Mouse (Mus musculus) midbrain, embryonic 10.5 days (tissue): ENCODE measurements around the gene Dmrt3. TPM values are rescaled to one million over a fixed set of nuclear protein-coding genes. Genes with fewer than 3 reads are reported as not detected.

Experiments
- DNase-seq: peaks from one replicate; pipeline ENCODE4 v3.0.0-alpha.2; 2017; ENCODE audit warnings: low spot score
- H3K27ac ChIP-seq: fragments of 300-500 bp; sonication (generic); replicated peaks from 2 replicates; pipeline ENCODE4 v1.5.1; 2016; ENCODE audit warnings: mild to moderate bottlenecking
- H3K27me3 ChIP-seq: fragments of 300-500 bp; sonication (generic); 2 replicates; pipeline ENCODE4 v1.6.1; 2016; ENCODE audit warnings: low read depth, mild to moderate bottlenecking; ENCODE audit not compliant: poor library complexity, severe bottlenecking
- H3K36me3 ChIP-seq: fragments of 300-500 bp; sonication (generic); 2 replicates; pipeline ENCODE4 v1.6.1; 2016; ENCODE audit warnings: mild to moderate bottlenecking, moderate library complexity
- H3K4me1 ChIP-seq: fragments of 300-500 bp; sonication (generic); 2 replicates; pipeline ENCODE4 v1.6.1; 2016
- H3K4me3 ChIP-seq: fragments of 300-500 bp; sonication (generic); 2 replicates; pipeline ENCODE4 v1.5.1; 2016; ENCODE audit warnings: mild to moderate bottlenecking, moderate library complexity
- H3K9me3 ChIP-seq: fragments of 300-500 bp; sonication (generic); replicated peaks from 2 replicates; pipeline ENCODE4 v1.6.1; 2016; ENCODE audit warnings: mild to moderate bottlenecking
- WGBS: fragments of 180-500 bp; shearing (Covaris S2); methylation state at CpG from one replicate; pipeline ENCODE4 v1.1.7; 2016; 5-methylcytosine and 5-hydroxymethylcytosine counted together
- polyA plus RNA-seq: library from polyadenylated mRNA; unstranded; fragments of >200 nt; fragmentation: Nextera tagmentation; extraction: Ambion mirVana; gene quantifications from 2 replicates; pipeline ENCODE4 v1.2.1, GENCODE M21; 2016

The Dmrt3 gene
- 0.39 and 2.1 TPM in 2 replicates for polyA plus RNA-seq

- DNase-seq, result peak; percentile 64
- under 1% methylated on average over 29 of the region's 29 CpGs for WGBS
- no peaks in the 10 kb centered on the region for H3K9me3 ChIP-seq
- peaks cover 71% of the 10 kb centered on the region for H3K4me1 ChIP-seq
- H3K4me3 ChIP-seq, result peak within 1 kb of the TSS; percentile 57
- H3K27me3 ChIP-seq, result peaks cover 100% of the 10 kb centered on the region
- H3K27ac ChIP-seq, result peak within 1 kb of the TSS; percentile 65
- H3K36me3 ChIP-seq, result no peaks in the 10 kb centered on the region
Measured at GRCm38 (mm10) chr19:25610015-25610410, at the start of gene Dmrt3. TSS of gene Dmrt3 (plus strand) at chr19:25610301.

DNA sequence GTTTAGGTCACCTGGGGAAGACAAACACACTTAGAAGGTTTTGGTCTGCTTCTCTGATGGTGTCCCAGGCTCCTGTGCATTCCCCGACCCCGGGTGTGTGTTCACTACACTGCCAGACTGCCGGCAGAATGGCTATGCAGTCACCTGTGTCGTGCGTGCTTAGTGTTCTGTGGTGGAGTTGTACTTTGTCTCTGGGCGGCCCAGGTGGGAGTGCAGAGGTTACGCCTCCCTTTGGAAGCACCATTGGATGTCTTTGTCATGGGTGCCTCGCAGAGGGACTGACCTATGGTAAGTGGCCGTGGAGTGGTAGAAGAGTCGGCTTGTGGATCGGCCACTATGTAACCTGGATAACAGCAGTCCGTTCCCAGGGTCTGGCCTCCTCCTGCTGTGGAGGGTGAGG lies 45.7 kb upstream of the Dmrt3 start:
- H3K9me3 ChIP-seq, result peaks cover 10% of the 10 kb centered on the region; the same call in 1 of the 2 replicates
- 82% methylated on average over 12 of the region's 12 CpGs for WGBS
- H3K36me3 ChIP-seq, result no peaks in the 10 kb centered on the region
- H3K4me3 ChIP-seq, result no peak overlapping the region
- no peak for DNase-seq
- H3K27me3 ChIP-seq, result peaks cover 15% of the 10 kb centered on the region
- no peaks in the 10 kb centered on the region for H3K4me1 ChIP-seq
- no peak overlapping the region for H3K27ac ChIP-seq

- no peak overlapping the region for H3K27ac ChIP-seq
- DNase-seq, result no peak
- 87% methylated on average over 7 of the region's 7 CpGs for WGBS
- H3K4me3 ChIP-seq, result no peak overlapping the region
- peaks cover 54% of the 10 kb centered on the region for H3K27me3 ChIP-seq
- H3K4me1 ChIP-seq, result peaks cover 5% of the 10 kb centered on the region
- H3K36me3 ChIP-seq, result no peaks in the 10 kb centered on the region
- no peaks in the 10 kb centered on the region for H3K9me3 ChIP-seq
Measured at GRCm38 (mm10) chr19:25569778-25570177, 40.3 kb upstream of the Dmrt3 start.

GRCm38 (mm10) chr19:25574431-25574830 lies 35.7 kb upstream of the Dmrt3 start:
- Histone ChIP-seq H3K9me3 (no peaks in the 10 kb centered on the region), H3K4me1 (peaks cover 21% of the 10 kb centered on the region), H3K36me3 (no peaks in the 10 kb centered on the region), H3K27ac (no peak overlapping the region), H3K27me3 (peaks cover 72% of the 10 kb centered on the region), H3K4me3 (no peak overlapping the region)
- no peak for DNase-seq
- 58% methylated on average over 10 of the region's 10 CpGs for WGBS

- Histone ChIP-seq H3K27ac (0 out of 2 replicates have a peak overlapping the region, but pooled peaks have one; percentile 38), H3K4me3 (peak overlapping the region; percentile 12; the same call in 1 of the 2 replicates)
Measured at GRCm38 (mm10) chr19:25574981-25575814, 34.9 kb upstream of the Dmrt3 start.

GRCm38 (mm10) chr19:25578358-25578757 lies 31.7 kb upstream of the Dmrt3 start:
- 98% methylated on average over 2 of the region's 2 CpGs for WGBS
- no peak overlapping the region for H3K4me3 ChIP-seq
- peaks cover 21% of the 10 kb centered on the region for H3K4me1 ChIP-seq
- H3K9me3 ChIP-seq, result no peaks in the 10 kb centered on the region
- H3K27me3 ChIP-seq, result peaks cover 38% of the 10 kb centered on the region
- H3K36me3 ChIP-seq, result no peaks in the 10 kb centered on the region
- no peak overlapping the region for H3K27ac ChIP-seq
- no peak for DNase-seq

More at GRCm38 (mm10) chr19:25574981-25575814, 34.9 kb upstream of the Dmrt3 start:
- Histone ChIP-seq H3K27me3 (peaks cover 65% of the 10 kb centered on the region), H3K9me3 (no peaks in the 10 kb centered on the region), H3K36me3 (no peaks in the 10 kb centered on the region), H3K4me1 (peaks cover 21% of the 10 kb centered on the region)
- 19% methylated on average over 17 of the region's 17 CpGs for WGBS
- DNase-seq, result peak; percentile 20

DNA sequence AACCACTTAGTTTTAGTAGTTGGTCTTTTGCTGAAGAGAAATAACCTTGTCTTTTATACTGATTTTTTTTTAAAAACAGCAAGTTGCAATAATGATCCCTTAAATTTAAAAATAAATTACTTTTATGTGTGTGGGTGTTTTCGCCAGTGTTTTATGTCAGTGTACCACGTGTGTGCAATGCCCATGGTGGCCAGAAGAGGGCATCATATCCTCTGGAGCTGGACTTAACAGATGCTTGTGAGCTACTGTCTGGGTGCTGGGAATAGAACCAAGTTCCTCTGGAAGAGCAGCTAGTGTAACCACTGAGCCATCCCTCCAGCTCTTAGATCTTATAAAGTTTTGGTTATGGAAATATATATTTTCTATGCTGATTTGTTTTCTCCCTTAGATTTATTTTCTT lies 30.7 kb upstream of the Dmrt3 start:
- H3K27me3 ChIP-seq, result peaks cover 28% of the 10 kb centered on the region
- WGBS, result 92% methylated on average over 2 of the region's 2 CpGs
- DNase-seq, result no peak

GRCm38 (mm10) chr19:25597717-25598232 lies 12.3 kb upstream of the Dmrt3 start:
- 74% methylated on average over 3 of the region's 3 CpGs for WGBS
- H3K27ac ChIP-seq, result no peak overlapping the region
- no peak for DNase-seq
- no peaks in the 10 kb centered on the region for H3K36me3 ChIP-seq
- no peaks in the 10 kb centered on the region for H3K9me3 ChIP-seq
- peaks cover 77% of the 10 kb centered on the region for H3K27me3 ChIP-seq
- no peak overlapping the region for H3K4me3 ChIP-seq
- H3K4me1 ChIP-seq, result peaks cover 14% of the 10 kb centered on the region; the same call in 1 of the 2 replicates

More for the DNA sequence above, 30.7 kb upstream of the Dmrt3 start:
- H3K27ac ChIP-seq, result no peak overlapping the region
- H3K4me1 ChIP-seq, result peaks cover 19% of the 10 kb centered on the region
- no peaks in the 10 kb centered on the region for H3K36me3 ChIP-seq
- H3K4me3 ChIP-seq, result no peak overlapping the region
- no peaks in the 10 kb centered on the region for H3K9me3 ChIP-seq

GRCm38 (mm10) chr19:25598626-25599025 lies 11.5 kb upstream of the Dmrt3 start:
- H3K27ac ChIP-seq, result no peak overlapping the region
- no peak for DNase-seq
- no peak overlapping the region for H3K4me3 ChIP-seq
- H3K9me3 ChIP-seq, result no peaks in the 10 kb centered on the region
- H3K4me1 ChIP-seq, result peaks cover 21% of the 10 kb centered on the region
- peaks cover 81% of the 10 kb centered on the region for H3K27me3 ChIP-seq
- WGBS, result 5% methylated on average over 4 of the region's 4 CpGs
- H3K36me3 ChIP-seq, result no peaks in the 10 kb centered on the region

GRCm38 (mm10) chr19:25601966-25602365 lies 8.1 kb upstream of the Dmrt3 start:
- H3K36me3 ChIP-seq, result no peaks in the 10 kb centered on the region
- no peak overlapping the region for H3K4me3 ChIP-seq
- DNase-seq, result no peak
- H3K4me1 ChIP-seq, result peaks cover 46% of the 10 kb centered on the region
- H3K27ac ChIP-seq, result no peak overlapping the region
- H3K27me3 ChIP-seq, result peaks cover 100% of the 10 kb centered on the region
- 11% methylated on average over 8 of the region's 8 CpGs for WGBS
- no peaks in the 10 kb centered on the region for H3K9me3 ChIP-seq

DNA sequence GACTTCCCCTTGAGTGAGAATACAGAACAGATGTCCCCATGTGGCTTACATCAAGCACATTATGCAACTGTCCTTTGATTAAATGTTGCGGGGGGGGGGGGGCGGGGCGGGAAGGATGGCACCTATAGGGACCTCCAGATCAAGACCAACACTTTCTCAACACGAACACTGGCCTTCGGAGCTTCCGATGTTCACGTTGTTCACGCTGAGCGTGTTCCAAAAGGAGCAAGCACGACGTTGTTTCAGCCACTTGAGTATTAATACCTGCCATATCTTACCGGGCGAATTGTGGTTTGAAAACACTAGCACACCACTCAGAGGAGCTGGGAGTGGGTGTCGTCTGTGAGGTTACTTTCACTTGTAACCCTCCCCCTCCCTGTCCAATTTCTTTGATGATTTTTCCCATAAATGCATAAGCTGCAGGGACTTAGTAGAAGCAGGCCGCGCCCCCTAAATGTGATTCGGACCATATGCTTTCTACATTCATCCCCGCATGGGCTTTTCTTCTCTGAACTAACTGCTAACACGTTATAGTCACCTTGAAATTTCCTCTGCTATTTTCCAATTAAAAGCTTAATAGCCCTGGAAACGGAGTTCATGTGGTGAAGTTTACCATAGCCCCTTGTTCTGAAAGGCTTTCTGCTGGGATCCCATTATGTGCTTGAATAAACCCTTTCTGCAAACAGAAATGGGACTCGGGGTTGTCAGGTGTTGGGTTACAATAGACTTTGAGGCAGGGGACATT lies 2.5 kb upstream of the Dmrt3 start:
- under 1% methylated on average over 21 of the region's 21 CpGs for WGBS
- DNase-seq, result peak; percentile 58
- peaks cover 81% of the 10 kb centered on the region for H3K4me1 ChIP-seq
- H3K27ac ChIP-seq, result no peak overlapping the region
- no peaks in the 10 kb centered on the region for H3K36me3 ChIP-seq
- no peak overlapping the region for H3K4me3 ChIP-seq
- H3K9me3 ChIP-seq, result no peaks in the 10 kb centered on the region
- peaks cover 100% of the 10 kb centered on the region for H3K27me3 ChIP-seq

DNA sequence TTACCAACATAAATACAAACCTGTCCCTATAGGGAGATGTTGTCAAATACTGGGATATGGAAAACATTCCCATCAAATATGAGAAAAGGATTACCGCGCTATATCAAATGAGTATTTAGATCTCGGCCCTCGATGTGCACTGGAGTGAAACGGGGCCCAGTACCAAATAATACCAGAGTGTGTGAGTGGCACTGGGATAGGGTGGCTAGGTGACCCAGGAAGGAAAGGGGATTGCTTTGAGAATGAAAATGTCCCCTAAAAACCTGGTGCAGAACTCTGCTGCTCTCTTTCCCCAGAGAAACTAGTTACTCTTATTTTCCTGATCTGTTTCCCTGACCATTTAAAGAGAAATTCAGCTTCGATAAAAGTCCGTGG lies 1.9 kb upstream of the Dmrt3 start:
- H3K4me1 ChIP-seq, result peaks cover 75% of the 10 kb centered on the region
- DNase-seq, result peak; percentile 43
- H3K36me3 ChIP-seq, result no peaks in the 10 kb centered on the region
- no peak overlapping the region for H3K4me3 ChIP-seq
- WGBS, result under 1% methylated on average over 7 of the region's 7 CpGs
- peaks cover 100% of the 10 kb centered on the region for H3K27me3 ChIP-seq
- H3K27ac ChIP-seq, result no peak overlapping the region
- H3K9me3 ChIP-seq, result no peaks in the 10 kb centered on the region
